28 mouse cellular contexts compared by ENCODE assay signal in genomic region chr8:95709579-95709978, GRCm38 (mm10). TPM values are rescaled to one million over a fixed set of nuclear protein-coding genes. Genes with fewer than 3 reads are reported as not detected.
DNase-seq lines count a peak whose midpoint lies in the region; ATAC-seq and TF ChIP-seq lines count a peak whose summit lies in the region.
"Had no signal": no experiment of that assay in that cellular context is flagged by ENCODE, and none has a peak within 500 bp of the region (broad histone marks: within the 10 kb centered on the region; RNA-seq: fewer than 3 reads in every experiment).

No protein-coding gene starts in this region.

- H3K36me3 ChIP-seq in forebrain, embryonic 11.5 days (ENCODE audit: control insufficient read depth, insufficient read depth, low read length): no peaks in the 10 kb centered on the region
- no peaks in the 10 kb centered on the region for H3K36me3 ChIP-seq in forebrain, embryonic 10.5 days (replicated peaks)
- no peaks in the 10 kb centered on the region for H3K36me3 ChIP-seq in kidney, embryonic 14.5 days (ENCODE audit: control insufficient read depth, insufficient read depth, low read length)
- H3K36me3 ChIP-seq: embryonic facial prominence, embryonic 10.5 days; embryonic facial prominence, embryonic 15.5 days; limb, embryonic 10.5 days had no signal

- no peak overlapping the region for H3K27ac ChIP-seq in forebrain, embryonic 11.5 days (ENCODE audit: low read depth, low read length)
- H3K27ac ChIP-seq in forebrain, embryonic 10.5 days: no peak overlapping the region
- H3K27ac ChIP-seq in kidney, embryonic 14.5 days (ENCODE audit: low read depth, low read length): no peak overlapping the region
- H3K27ac ChIP-seq in layer of hippocampus, adult 2 months: peak overlapping the region; percentile 72
- H3K27ac ChIP-seq: embryonic facial prominence, embryonic 10.5 days; embryonic facial prominence, embryonic 15.5 days; hindbrain, embryonic 13.5 days; limb, embryonic 10.5 days; limb, embryonic 15.5 days; liver, embryonic 14.5 days; midbrain, embryonic 10.5 days; midbrain, embryonic 15.5 days; neural tube, embryonic 15.5 days had no signal

- H3K9me3 ChIP-seq in forebrain, embryonic 11.5 days (ENCODE audit: control insufficient read depth, low read length): no peaks in the 10 kb centered on the region
- no peaks in the 10 kb centered on the region for H3K9me3 ChIP-seq in forebrain, embryonic 10.5 days
- no peaks in the 10 kb centered on the region for H3K9me3 ChIP-seq in kidney, embryonic 14.5 days (ENCODE audit: control insufficient read depth, low read length)
- H3K9me3 ChIP-seq: embryonic facial prominence, embryonic 10.5 days; embryonic facial prominence, embryonic 15.5 days; heart, embryonic 15.5 days; hindbrain, embryonic 13.5 days; limb, embryonic 10.5 days; limb, embryonic 15.5 days; midbrain, embryonic 10.5 days; midbrain, embryonic 15.5 days; neural tube, embryonic 15.5 days had no signal

- 90% methylated on average over 7 of the region's 7 CpGs for WGBS in forebrain, embryonic 11.5 days
- WGBS in forebrain, embryonic 10.5 days: 87% methylated on average over 7 of the region's 7 CpGs
- WGBS in kidney, embryonic 14.5 days: 78% methylated on average over 7 of the region's 7 CpGs

- DNase-seq in forebrain, embryonic 11.5 days (ENCODE audit: low spot score): peak; percentile 44
- DNase-seq in forebrain, embryonic 10.5 days (ENCODE audit: extremely low spot score, low spot score): no peak
- DNase-seq in kidney, adult 11 months: peak; percentile 59
- no peak for DNase-seq in layer of hippocampus, adult 2 months (ENCODE audit: low spot score in 2 of 2)
- DNase-seq in layer of hippocampus, adult 11-12 months (ENCODE audit: low spot score): no peak
- peak; percentile 7 for DNase-seq in urinary bladder, postnatal 10 days (ENCODE audit: low spot score)
- no peak for DNase-seq in urinary bladder, postnatal 14 days (ENCODE audit: low spot score)
- DNase-seq: adrenal gland, postnatal 10 days; cerebellum, adult 8-10 months; gastrocnemius, postnatal 14 days; heart, postnatal 4 days; lung, embryonic 14.5 days had no signal

- no peak for TF ChIP-seq CTCF in layer of hippocampus, adult 2 months (conservative IDR thresholded peaks at IDR 0.05)

- no peak overlapping the region for H3K4me3 ChIP-seq in forebrain, embryonic 11.5 days (ENCODE audit: low read depth, low read length)
- H3K4me3 ChIP-seq in forebrain, embryonic 10.5 days: no peak overlapping the region
- H3K4me3 ChIP-seq in kidney, embryonic 14.5 days (ENCODE audit: low read length): no peak overlapping the region
- H3K4me3 ChIP-seq in layer of hippocampus, adult 2 months: no peak overlapping the region
- H3K4me3 ChIP-seq: embryonic facial prominence, embryonic 10.5 days; embryonic facial prominence, embryonic 15.5 days; heart, embryonic 15.5 days; hindbrain, embryonic 13.5 days; limb, embryonic 10.5 days; limb, embryonic 15.5 days; midbrain, embryonic 10.5 days; midbrain, embryonic 15.5 days; neural tube, embryonic 15.5 days had no signal

- H3K27me3 ChIP-seq in forebrain, embryonic 11.5 days (ENCODE audit: control insufficient read depth, insufficient read depth, low read length): no peaks in the 10 kb centered on the region
- H3K27me3 ChIP-seq in forebrain, embryonic 10.5 days (ENCODE audit: poor library complexity, severe bottlenecking): no peaks in the 10 kb centered on the region
- no peaks in the 10 kb centered on the region for H3K27me3 ChIP-seq in kidney, embryonic 14.5 days (ENCODE audit: control insufficient read depth, insufficient read depth, low read length)
- H3K27me3 ChIP-seq: embryonic facial prominence, embryonic 15.5 days; heart, embryonic 15.5 days; hindbrain, embryonic 13.5 days; limb, embryonic 15.5 days; midbrain, embryonic 15.5 days; neural tube, embryonic 15.5 days; Patski had no signal

- ATAC-seq in forebrain, embryonic 11.5 days (replicated peaks; ENCODE audit: low FRiP score): no peak
- ATAC-seq in kidney, embryonic 14.5 days (ENCODE audit: low FRiP score, low TSS enrichment): no peak
- ATAC-seq: forebrain, embryonic 14.5 days; intestine, embryonic 16.5 days; midbrain, embryonic 15.5 days; Patski had no signal

- H3K9ac ChIP-seq in forebrain, embryonic 11.5 days (ENCODE audit: low read length): no peak overlapping the region
- no peak overlapping the region for H3K9ac ChIP-seq in kidney, embryonic 14.5 days (ENCODE audit: low read depth, low read length)
- H3K9ac ChIP-seq: embryonic facial prominence, embryonic 15.5 days; heart, embryonic 15.5 days; hindbrain, embryonic 13.5 days; limb, embryonic 15.5 days; liver, embryonic 14.5 days; lung, embryonic 14.5 days; midbrain, embryonic 15.5 days; neural tube, embryonic 15.5 days had no signal

- no peaks in the 10 kb centered on the region for H3K4me1 ChIP-seq in forebrain, embryonic 11.5 days (replicated peaks; ENCODE audit: control insufficient read depth, insufficient read depth, low read length)
- H3K4me1 ChIP-seq in forebrain, embryonic 10.5 days: peaks cover 4% of the 10 kb centered on the region; the same call in 1 of the 2 replicates
- H3K4me1 ChIP-seq in kidney, embryonic 14.5 days (ENCODE audit: control insufficient read depth, insufficient read depth, low read length): no peaks in the 10 kb centered on the region
- H3K4me1 ChIP-seq: embryonic facial prominence, embryonic 10.5 days; embryonic facial prominence, embryonic 15.5 days had no signal

- H3K4me2 ChIP-seq in forebrain, embryonic 11.5 days (ENCODE audit: low read depth, low read length, severe bottlenecking): no peak overlapping the region
- no peak overlapping the region for H3K4me2 ChIP-seq in kidney, embryonic 14.5 days (replicated peaks; ENCODE audit: low read depth, low read length)
- H3K4me2 ChIP-seq: embryonic facial prominence, embryonic 15.5 days; heart, embryonic 15.5 days; hindbrain, embryonic 13.5 days; limb, embryonic 15.5 days; lung, embryonic 14.5 days; midbrain, embryonic 15.5 days; neural tube, embryonic 15.5 days had no signal

RNA-seq across cellular contexts. Expression of gene Setd6, which starts 6.1 kb away (rescaled TPM):
- polyA plus RNA-seq in forebrain, embryonic 11.5 days (2014; fragmentation: Nextera tagmentation; extraction: Ambion mirVana): 27.5 and 30.0 TPM in 2 replicates
- 29.5 and 31.0 TPM in 2 replicates for polyA plus RNA-seq in forebrain, embryonic 10.5 days (2016; fragmentation: Nextera tagmentation; extraction: Ambion mirVana)
- 21.6 and 25.1 TPM in 2 replicates for polyA plus RNA-seq in kidney, embryonic 14.5 days (2014; fragmentation: Nextera tagmentation; extraction: Ambion mirVana)
- 10 to 100 TPM; 16.4 to 21.9 TPM for total RNA-seq in layer of hippocampus, adult 2 months (2021)

RNA-seq across cellular contexts. Expression of gene Ndrg4, which starts 32.8 kb away (rescaled TPM):
- 33.2 and 36.7 TPM in 2 replicates for polyA plus RNA-seq in forebrain, embryonic 11.5 days (2014; fragmentation: Nextera tagmentation; extraction: Ambion mirVana)
- polyA plus RNA-seq in forebrain, embryonic 10.5 days (2016; fragmentation: Nextera tagmentation; extraction: Ambion mirVana): 14.7 and 16.7 TPM in 2 replicates
- polyA plus RNA-seq in kidney, embryonic 14.5 days (2014; fragmentation: Nextera tagmentation; extraction: Ambion mirVana): 6.7 and 11.4 TPM in 2 replicates
- total RNA-seq in layer of hippocampus, adult 2 months (2021): 1,000 to 10,000 TPM; 1,421 to 1,432 TPM
- total RNA-seq: granulocyte monocyte progenitor cell, adult 5-6 weeks; megakaryocyte progenitor cell, adult 5-6 weeks had no signal

Comparison
In these comparisons a context has a peak if more than half of its experiments do, and no peak if none do; other contexts are left out.
1. DNase-seq: peak in forebrain, embryonic 11.5 days (single experiment), kidney, adult 11 months (single experiment) and urinary bladder, postnatal 10 days (single experiment); none in forebrain, embryonic 10.5 days (single experiment), layer of hippocampus, adult 2 months (0 of 2), layer of hippocampus, adult 11-12 months (single experiment) and urinary bladder, postnatal 14 days (single experiment).